Mouse (Mus musculus) heart, postnatal 0 days (tissue): ENCODE measurements at regions not wholly inside any gene's neighbourhood (a gene's known extent, or its start where the extent isn't known, plus 50 kb on each side); places are given as distances from the start of the nearest gene placed in this dataset.

Experiments used
- CTCF ChIP-seq: IDR thresholded peaks from 2 replicates; pipeline ENCODE4 v1.5.1; 2016; ENCODE audit warnings: antibody characterized with exemption, control low read depth, low read depth
- EP300 ChIP-seq: IDR thresholded peaks from 2 replicates; pipeline ENCODE4 v1.6.1; 2016; ENCODE audit warnings: antibody characterized with exemption, low read depth

DNA sequence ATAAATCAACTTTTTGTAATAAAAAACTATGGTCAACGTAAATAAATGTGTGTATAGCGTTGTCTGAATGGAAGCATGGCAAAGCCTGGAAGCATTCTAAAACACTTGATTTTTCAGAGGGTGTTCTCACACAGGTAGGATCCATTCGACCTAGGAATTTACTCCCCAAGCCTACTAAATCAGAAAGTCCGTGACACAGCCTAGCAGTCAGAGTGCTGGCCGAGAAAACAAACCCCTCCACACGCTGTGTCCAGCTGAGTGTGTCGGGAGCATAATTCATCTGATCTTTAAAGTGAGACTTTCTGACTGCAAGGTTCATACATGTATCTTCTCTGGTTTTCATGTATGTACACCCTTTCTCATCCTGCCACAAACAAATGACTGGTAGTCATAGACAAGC, 58.8 kb upstream of the Sfrp2 start:
- TF ChIP-seq CTCF, result no peak
- TF ChIP-seq EP300, result no peak
